Mouse (Mus musculus) right cerebral cortex, postnatal 10 days (tissue): Measurements from ENCODE around the gene Serpinf2.
A peak's percentile ranks its signal among the peaks of the same experiment; 100 is the strongest.

Experiments
- DNase-seq, 2 experiments: peaks; one replicate each; pipeline ENCODE4 v3.0.0; 2021; ENCODE audit warnings: low spot score in 2 of 2

Serpinf2 gene

DNA sequence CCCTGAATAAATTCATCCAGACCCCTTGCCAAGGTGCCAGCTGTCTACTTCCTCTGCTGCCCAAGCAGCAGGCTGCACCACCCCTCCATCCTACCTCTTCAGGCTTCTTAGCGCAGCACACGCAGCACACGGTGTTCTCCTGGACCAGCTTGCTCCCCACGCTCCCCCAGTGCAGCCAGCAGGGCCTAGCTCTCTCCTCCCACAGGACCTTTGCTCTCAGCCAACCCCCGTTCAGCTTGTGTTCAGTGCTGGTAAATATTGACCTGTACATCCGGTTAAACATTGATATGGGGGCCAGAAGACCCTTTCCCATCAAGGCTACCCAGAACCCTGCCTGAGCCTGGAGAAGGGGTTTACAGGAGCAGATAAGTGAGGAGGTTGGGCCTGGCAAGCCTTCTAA is at the start of gene Serpinf2:
Gene Serpinf2 (minus strand): TSS at position 229 of the 400 bp plus-strand sequence.
- DNase-seq = no peak

- no peak for DNase-seq
Observed at GRCm38 (mm10) chr11:75487496-75487895, 48.1 kb upstream of the Serpinf2 start.

- DNase-seq = peak; percentile 98
Observed at GRCm38 (mm10) chr11:75486601-75487285, 47.4 kb upstream of the Serpinf2 start, which contains the start of gene Prpf8. Prpf8 (plus strand) TSS chr11:75486816.

DNA sequence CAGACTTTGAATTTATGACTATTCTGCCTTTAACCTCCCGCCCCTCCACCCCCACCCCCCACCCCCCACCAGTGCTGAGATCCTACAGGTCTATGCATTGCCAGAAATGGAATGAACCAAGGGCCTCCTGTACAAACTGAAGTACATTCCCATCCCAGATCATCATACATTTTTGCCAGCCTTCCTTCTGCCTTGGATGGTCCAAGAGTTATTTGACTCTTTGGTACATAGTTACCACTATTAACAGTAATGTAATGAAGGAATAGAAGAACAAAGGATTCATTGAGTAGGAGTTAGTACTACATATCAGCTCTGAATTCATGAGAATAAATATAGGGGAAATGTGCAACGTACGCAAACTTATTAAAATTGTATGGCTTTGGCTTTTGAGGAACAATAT is 46.8 kb upstream of the Serpinf2 start:
- DNase-seq = no peak

- DNase-seq = no peak
Observed at GRCm38 (mm10) chr11:75473376-75473775, 34.0 kb upstream of the Serpinf2 start.

DNA sequence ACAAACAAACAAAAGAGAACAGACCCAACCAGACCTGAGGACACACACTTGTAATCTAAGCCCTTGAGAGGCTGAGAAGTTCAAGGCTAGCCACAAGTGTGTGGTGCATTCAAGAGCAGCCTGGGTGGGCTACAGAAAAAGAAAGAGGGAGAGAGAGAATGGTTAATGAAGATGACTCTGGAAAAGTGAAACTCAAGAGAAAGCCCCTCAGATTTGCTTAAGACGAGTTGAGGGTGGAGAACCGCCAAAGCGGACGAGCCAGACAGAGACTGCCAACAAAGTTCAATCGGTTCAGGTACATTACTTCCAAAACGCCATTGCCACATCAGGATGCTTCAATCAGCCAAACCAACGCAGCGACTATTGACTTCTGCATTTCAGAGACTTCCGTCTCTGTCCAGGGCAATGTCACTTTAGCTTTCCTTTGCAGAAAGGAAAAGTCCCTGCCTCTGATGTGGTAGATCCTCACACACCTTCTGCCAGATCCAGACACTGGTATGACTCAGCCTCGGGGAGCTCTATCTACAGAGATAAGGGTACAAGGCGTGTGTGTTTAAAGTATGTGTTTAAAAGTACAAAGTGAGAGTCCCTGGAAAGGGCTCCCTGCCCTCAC is 33.2 kb upstream of the Serpinf2 start:
- no peak for DNase-seq

DNA sequence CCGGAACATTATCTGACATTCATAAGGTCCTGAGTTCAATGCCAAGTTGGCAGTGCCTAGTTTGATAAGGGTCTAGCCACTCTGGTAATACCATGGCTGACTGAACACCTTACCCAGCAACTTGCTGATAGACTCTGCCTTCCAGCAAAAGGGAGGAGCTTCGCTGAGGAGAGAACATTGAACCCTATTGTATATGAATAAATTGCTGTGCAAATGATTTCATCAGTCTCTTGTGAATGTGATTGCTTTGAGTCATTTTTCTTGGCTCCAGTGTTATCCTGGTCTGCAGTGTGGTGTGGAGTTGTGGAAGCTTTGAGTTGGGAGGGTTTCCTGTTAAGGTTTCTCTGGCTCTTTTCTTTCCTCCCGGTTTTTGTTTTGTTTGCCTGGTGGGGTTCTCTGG is 31.3 kb upstream of the Serpinf2 start:
- DNase-seq = no peak

- no peak for DNase-seq
Observed at GRCm38 (mm10) chr11:75469261-75469660, 29.9 kb upstream of the Serpinf2 start.

GRCm38 (mm10) chr11:75468410-75468809 is 29.0 kb upstream of the Serpinf2 start:
- no peak for DNase-seq

DNA sequence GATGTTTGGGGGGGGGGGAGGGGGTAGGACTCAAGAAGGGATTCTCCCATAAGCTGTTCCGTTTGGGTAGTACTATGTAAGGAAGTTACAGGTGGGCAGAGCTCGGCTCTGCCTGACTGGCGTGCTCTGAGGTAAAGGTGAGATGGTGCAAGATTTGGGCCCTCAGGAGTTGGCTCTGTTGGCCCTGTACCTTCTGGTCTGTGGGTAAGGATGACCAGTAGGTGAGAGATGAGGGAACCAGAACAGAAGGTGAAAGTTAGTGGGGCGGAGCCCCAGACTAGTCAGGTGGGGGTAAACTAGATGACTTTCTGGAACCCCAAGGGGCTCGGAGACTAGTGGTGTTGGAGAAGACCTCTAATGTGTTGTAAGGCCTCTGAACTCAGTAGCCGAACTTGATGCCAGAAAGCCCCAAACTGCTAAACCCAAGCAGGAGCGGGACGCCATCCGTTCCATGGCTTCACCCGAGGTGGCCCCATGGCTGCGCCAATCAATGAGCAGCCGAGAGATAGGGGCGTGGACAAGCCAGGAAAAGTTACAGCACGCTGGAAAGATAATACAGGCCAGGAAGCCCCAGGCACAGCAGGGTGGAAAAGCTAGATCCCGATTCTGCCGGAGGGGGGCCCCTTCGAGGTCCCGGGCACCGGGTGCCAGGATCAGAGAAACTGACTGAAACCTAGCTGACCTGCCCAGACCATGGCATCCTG is 28.3 kb upstream of the Serpinf2 start:
- DNase-seq = peak in 1 of 2 experiments; percentile 59

DNA sequence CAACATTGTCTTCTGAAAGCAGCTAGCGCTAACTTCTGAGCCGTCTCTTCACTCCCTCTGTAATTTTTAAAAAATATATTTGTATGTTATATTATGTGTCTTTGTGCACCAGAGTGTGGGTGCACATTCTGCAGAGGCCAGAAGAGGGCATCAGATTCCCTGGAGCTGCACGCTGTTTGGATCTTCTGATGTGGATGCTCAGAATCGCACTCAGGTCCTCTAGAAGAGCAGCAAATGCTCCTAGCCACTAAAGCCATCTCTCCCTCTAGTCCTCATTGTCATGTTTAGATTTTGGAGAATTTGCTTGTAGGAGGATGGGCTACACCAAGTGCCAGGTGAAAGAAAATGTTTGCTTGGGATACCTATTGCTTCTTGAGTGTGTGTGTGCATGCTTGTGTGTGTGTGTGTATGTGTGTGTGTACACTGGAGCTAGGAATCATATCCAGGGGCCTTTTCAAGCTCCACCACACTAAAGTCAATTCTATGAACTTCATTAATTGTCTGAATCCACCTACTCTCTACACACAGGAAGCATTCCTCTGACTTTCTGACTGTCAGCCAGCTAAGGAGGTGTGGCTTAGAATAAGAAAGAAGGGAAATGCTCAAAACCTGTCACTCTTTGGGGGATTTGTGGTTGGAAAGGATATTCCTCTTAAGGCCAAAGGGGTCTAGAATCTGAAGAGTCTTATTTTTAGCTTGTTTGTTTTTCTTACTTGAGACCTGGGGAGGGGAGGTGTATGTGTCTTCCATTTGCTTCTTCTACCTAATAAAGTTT is 27.5 kb upstream of the Serpinf2 start:
- DNase-seq = no peak

DNA sequence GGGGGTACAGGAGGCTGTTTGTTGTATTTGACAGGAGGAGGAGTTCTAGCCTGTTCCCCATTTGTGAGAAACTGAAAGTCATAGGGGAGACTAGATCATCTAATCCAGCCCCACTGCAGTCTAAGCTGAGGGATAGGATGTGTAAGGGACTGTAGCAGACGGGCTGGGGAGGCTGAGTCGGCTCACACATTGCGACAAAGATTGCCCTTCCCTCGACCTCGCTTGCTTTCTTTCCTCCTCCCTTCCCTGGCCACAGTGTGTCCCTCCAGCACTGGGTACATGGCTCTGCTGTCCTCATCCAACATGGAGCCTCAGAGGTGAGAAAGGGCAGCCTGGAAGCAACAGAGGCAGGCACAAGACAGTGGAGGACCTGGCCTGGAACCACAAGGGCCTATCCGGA is 25.7 kb upstream of the Serpinf2 start:
- no peak for DNase-seq

DNA sequence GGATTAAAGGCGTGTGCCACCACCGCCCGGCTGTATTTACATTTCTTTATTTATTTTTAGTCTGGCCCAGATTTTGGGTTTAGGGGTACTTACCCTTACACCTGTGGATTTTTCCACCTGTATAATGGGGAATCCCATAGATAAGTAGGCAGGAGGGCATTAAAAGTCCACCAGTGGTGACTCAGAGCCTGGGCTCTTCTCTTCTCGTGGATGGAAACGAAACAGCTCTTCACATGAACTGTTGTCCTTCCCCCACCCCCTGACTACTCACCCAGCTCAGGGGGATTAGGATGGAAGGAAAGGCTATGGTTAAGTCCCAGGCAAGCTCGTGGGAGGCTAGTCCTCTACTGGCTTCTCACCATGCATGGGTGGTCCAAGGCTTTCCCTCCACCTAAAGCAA is 25.0 kb upstream of the Serpinf2 start:
- DNase-seq = no peak

GRCm38 (mm10) chr11:75463624-75464023 is 24.2 kb upstream of the Serpinf2 start:
- DNase-seq = no peak

- DNase-seq = peak; percentile 80 to 82
Observed at GRCm38 (mm10) chr11:75462865-75463336, 23.5 kb upstream of the Serpinf2 start.

DNA sequence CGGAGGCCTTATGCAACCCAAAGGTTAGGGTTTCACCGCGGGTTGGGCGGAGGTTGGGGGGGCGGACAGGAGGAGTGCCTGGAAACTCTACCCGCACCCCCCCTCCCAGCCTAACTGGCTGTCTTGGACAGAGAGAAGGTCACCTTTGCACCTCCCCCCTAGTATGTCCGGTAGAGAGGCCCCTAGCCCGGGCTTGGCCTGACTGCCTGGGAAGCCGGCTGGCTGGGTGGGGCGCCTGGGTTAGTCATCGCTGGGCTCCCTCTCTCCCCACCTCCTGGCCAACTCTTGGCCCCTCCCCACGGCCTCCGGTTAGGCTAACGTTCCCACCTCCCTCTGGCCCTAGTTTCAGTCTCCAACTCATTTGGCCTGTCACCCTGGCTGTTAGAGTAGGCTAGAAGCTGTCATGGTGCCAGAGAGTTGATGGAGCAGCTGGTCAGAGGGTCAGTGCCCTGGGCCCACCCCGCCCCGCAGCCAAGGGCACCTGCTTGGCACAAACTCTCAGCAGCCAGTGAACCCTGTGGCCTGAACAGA is 22.9 kb upstream of the Serpinf2 start:
- DNase-seq = peak; percentile 60 to 72

DNA sequence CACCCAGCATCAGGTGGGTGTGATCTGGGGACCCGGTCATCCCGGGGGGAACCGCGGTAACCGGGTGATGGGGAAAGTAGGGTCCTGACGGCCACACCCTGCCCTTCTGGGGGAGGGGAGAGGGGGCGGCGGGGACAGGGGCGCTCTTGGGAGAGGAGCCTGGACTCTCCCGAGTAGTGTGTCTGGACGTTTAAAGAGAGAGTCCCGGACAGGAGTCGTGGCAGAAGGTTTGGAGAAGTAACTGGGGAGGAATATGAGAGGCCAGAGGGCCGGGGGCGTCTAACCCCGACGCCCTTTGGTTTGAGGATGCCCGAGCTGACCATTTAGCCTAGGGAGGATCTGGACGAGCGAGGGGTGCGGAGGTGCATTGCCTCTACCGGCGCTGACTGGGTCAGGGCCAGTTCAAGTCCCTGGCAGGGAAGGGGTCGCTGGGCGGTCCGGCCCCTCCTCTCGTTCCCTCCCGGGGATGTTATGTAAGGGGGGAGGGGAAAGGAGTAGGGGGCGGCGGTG is 22.4 kb upstream of the Serpinf2 start:
- no peak for DNase-seq

DNA sequence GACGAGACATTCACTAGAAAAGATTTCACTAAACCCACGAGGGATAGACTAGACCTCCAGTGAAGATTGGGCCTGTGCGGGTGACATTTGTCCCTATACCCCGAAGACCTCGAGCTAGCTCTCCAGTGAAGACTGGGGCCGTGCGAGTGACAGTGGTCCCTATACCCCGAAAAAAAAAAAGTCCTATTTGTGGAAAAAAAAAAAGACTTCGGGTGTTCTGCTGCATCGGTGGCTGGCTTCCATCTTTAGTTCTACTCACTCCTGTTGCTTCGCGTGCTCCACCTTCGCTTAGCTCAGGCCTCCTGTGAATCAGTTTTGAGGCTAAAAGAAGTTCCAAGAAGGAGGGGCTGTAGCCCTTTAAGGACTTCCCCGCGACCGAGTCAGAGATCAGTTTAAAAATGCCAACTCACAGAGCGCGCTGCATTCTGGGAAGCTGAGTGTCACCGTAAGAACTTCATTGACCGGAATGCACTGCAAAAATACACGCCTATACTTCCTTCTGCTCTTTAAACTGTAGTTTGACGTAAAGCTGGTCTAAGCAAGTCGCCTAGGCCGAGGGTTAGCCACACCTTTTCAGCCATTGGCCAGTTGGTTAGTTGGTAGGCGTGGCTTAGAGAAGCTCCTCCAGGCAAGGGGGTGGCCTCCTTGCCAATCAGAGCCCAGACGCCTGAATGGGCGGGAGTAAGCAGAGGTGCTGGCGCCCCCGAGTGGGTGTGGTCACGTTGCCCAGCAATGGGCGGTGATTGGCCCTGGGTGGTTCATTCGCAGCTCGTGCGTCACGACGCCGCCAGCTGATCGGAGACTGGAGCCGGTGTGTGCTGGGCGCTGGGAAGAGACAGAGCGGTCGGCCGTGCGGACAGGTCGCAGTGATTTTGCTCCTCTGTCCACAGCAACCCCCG is 21.7 kb upstream of the Serpinf2 start, which contains the start of gene Tlcd2:
Gene Tlcd2 (plus strand): TSS at position 872 of the 899 bp plus-strand sequence.
- peak; percentile 100 for DNase-seq

GRCm38 (mm10) chr11:75460103-75460843 is 20.9 kb upstream of the Serpinf2 start:
- peak; percentile 95 to 96 for DNase-seq

DNA sequence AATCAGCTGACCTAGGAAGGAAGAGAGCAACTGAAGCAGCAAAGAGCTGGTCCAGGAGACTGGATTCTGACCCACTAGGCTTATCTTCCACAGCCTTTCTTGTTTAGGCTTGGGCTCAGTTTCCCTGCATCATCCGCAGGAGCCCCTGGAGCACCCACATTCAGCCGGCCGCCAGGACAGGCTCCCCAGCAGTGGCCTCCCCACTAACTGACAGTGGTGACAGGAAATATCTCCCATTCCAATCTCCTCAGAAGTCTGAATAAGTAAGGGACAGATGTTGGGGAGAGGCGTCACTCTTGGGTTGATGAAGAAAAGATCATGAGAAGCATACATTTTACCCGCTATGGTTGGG is 20.3 kb upstream of the Serpinf2 start:
- DNase-seq = no peak
